ENCODE assay signal across 8 mouse cellular contexts in genomic region chr8:84202938-84203917, GRCm38 (mm10). TPM values are rescaled to one million over a fixed set of nuclear protein-coding genes. Genes with fewer than 3 reads are reported as not detected.
A peak's percentile ranks its signal among the peaks of the same experiment; 100 is the strongest.
DNase-seq lines count a peak whose midpoint lies in the region; ATAC-seq lines count a peak whose summit lies in the region.

No protein-coding gene starts in this region.

- H3K9me3 ChIP-seq in forebrain, embryonic 14.5 days (replicated peaks; ENCODE audit: control insufficient read depth, low read length) = no peaks in the 10 kb centered on the region

- peak overlapping the region; percentile 75 for H3K4me2 ChIP-seq in forebrain, embryonic 14.5 days (ENCODE audit: low read length)

- peak; percentile 47 for ATAC-seq in forebrain, embryonic 14.5 days

- peak overlapping the region; percentile 78; the same call in 1 of the 2 replicates for H3K27ac ChIP-seq in forebrain, embryonic 14.5 days (ENCODE audit: low read depth, low read length)

- intact Hi-C loops in heart, postnatal 14 days (cut with DNase I) = loop anchor here (5.0 kb wide), 1 partner anchor 459 kb away; the partner anchor contains the start of gene Ier2

- no peaks in the 10 kb centered on the region for H3K27me3 ChIP-seq in forebrain, embryonic 14.5 days (replicated peaks; ENCODE audit: control insufficient read depth, insufficient read depth, low read length)

- H3K4me1 ChIP-seq in forebrain, embryonic 14.5 days (ENCODE audit: control insufficient read depth, insufficient read depth, low read length) = peaks cover 32% of the 10 kb centered on the region

- H3K36me3 ChIP-seq in forebrain, embryonic 14.5 days (ENCODE audit: control insufficient read depth, insufficient read depth, low read length) = no peaks in the 10 kb centered on the region

- DNase-seq in CD4-positive helper T cell, adult 2 months (ENCODE audit: low read depth, low spot score) = peak; percentile 92
- DNase-seq in adrenal gland, adult 18-20 months (ENCODE audit: low spot score in 2 of 2) = peak; percentile 85 to 88
- DNase-seq in forebrain, embryonic 14.5 days (ENCODE audit: low spot score) = peak; percentile 76
- DNase-seq in heart, postnatal 14 days = peak; percentile 89 to 91
- peak; percentile 89 to 92 for DNase-seq in kidney, postnatal 36 days
- DNase-seq in lung, postnatal 14 days = peak; percentile 88
- peak; percentile 59 for DNase-seq in retina, embryonic 14.5 days (ENCODE audit: low spot score)
- peak; percentile 83 to 89 for DNase-seq in thymus, postnatal 36 days

- peak overlapping the region; percentile 66 for H3K9ac ChIP-seq in forebrain, embryonic 14.5 days (ENCODE audit: low read length)

- 7% methylated on average over 34 of the region's 34 CpGs for WGBS in forebrain, embryonic 14.5 days

- peak overlapping the region; percentile 27 for H3K4me3 ChIP-seq in forebrain, embryonic 14.5 days (ENCODE audit: low read depth, low read length)

RNA-seq across cellular contexts. Expression of gene Nanos3, which starts 18.2 kb away (rescaled TPM):
- total RNA-seq in adrenal gland, adult 18-20 months (2021) = under 1 TPM in 1 of 2 experiments, not detected in 1; 0.61 TPM
- polyA plus RNA-seq in forebrain, embryonic 14.5 days (2014; fragmentation: Nextera tagmentation; extraction: Ambion mirVana) = 4.5 and 8.3 TPM in 2 replicates
- total RNA-seq in heart, postnatal 14 days (2021) = 1 to 10 TPM; 1.8 to 2.0 TPM

RNA-seq across cellular contexts. Expression of gene Zswim4, which starts 33.6 kb away (rescaled TPM):
- 10 to 100 TPM; 36.4 to 56.0 TPM for total RNA-seq in adrenal gland, adult 18-20 months (2021)
- 22.6 and 26.9 TPM in 2 replicates for polyA plus RNA-seq in forebrain, embryonic 14.5 days (2014; fragmentation: Nextera tagmentation; extraction: Ambion mirVana)
- 10 to 100 TPM in 1 of 2 experiments, 1 to 10 TPM in 1; 9.1 to 10.1 TPM for total RNA-seq in heart, postnatal 14 days (2021)

RNA-seq across cellular contexts. Expression of gene D8Ertd738e, which starts 46.3 kb away (rescaled TPM):
- total RNA-seq in adrenal gland, adult 18-20 months (2021) = 100 to 1,000 TPM; 292 to 304 TPM
- 266 and 329 TPM in 2 replicates for polyA plus RNA-seq in forebrain, embryonic 14.5 days (2014; fragmentation: Nextera tagmentation; extraction: Ambion mirVana)
- 100 to 1,000 TPM; 213 to 217 TPM for total RNA-seq in heart, postnatal 14 days (2021)

RNA-seq across cellular contexts. Expression of gene Mri1, which starts 53.9 kb away (rescaled TPM):
- total RNA-seq in adrenal gland, adult 18-20 months (2021) = 10 to 100 TPM; 26.2 to 33.4 TPM
- polyA plus RNA-seq in forebrain, embryonic 14.5 days (2014; fragmentation: Nextera tagmentation; extraction: Ambion mirVana) = 43.6 and 48.8 TPM in 2 replicates
- total RNA-seq in heart, postnatal 14 days (2021) = 10 to 100 TPM in 1 of 2 experiments, 1 to 10 TPM in 1; 7.6 to 12.5 TPM

RNA-seq across cellular contexts. Expression of gene 4930432K21Rik, which starts 55.4 kb away (rescaled TPM):
- under 1 TPM in 1 of 2 experiments, not detected in 1; 0.38 TPM for total RNA-seq in adrenal gland, adult 18-20 months (2021)
- polyA plus RNA-seq in forebrain, embryonic 14.5 days (2014; fragmentation: Nextera tagmentation; extraction: Ambion mirVana) = 1.7 and 2.3 TPM in 2 replicates
- under 1 TPM; 0.33 to 0.37 TPM for total RNA-seq in heart, postnatal 14 days (2021)

Comparison
In these comparisons a context has a peak if more than half of its experiments do, and no peak if none do; other contexts are left out.
1. Peak in every context shown above with its lines: DNase-seq, ATAC-seq, H3K4me3 ChIP-seq and H3K27ac ChIP-seq.